Mouse (Mus musculus) hindbrain, embryonic 16.5 days (tissue): Measurements from ENCODE around the gene Zfp276. TPM values are rescaled to one million over a fixed set of nuclear protein-coding genes. Genes with fewer than 3 reads are reported as not detected.
"Not testable (repeated sequence)": the region's sequence is repeated elsewhere in the genome, so short reads cannot be mapped to it uniquely, and the experiment has no call there.

Source experiments
- ATAC-seq: fragments of 200-750 bp; cut with Nextera tagmentation; 2 replicates; pipeline ENCODE4 v1.8.0; 2017; ENCODE audit warnings: moderate TSS enrichment, moderate library complexity
- H3K27ac ChIP-seq: fragments of 300-500 bp; sonication (generic); 2 replicates; pipeline ENCODE4 v1.5.1; 2014; ENCODE audit warnings: low read depth, mild to moderate bottlenecking, control low read depth, low read length, moderate library complexity
- H3K27me3 ChIP-seq: fragments of 300-500 bp; sonication (generic); replicated peaks from 2 replicates; pipeline ENCODE4 v1.6.1; 2014; ENCODE audit warnings: low read length; ENCODE audit not compliant: control insufficient read depth, insufficient read depth
- H3K36me3 ChIP-seq: fragments of 300-500 bp; sonication (generic); 2 replicates; pipeline ENCODE4 v1.6.1; 2014; ENCODE audit warnings: mild to moderate bottlenecking, low read length, moderate library complexity, mixed read lengths; ENCODE audit not compliant: control insufficient read depth, insufficient read depth
- H3K4me1 ChIP-seq: fragments of 300-500 bp; sonication (generic); 2 replicates; pipeline ENCODE4 v1.6.1; 2014; ENCODE audit warnings: low read depth, low read length; ENCODE audit not compliant: control insufficient read depth, insufficient read depth
- H3K4me2 ChIP-seq: fragments of 300-500 bp; sonication (generic); 2 replicates; pipeline ENCODE4 v1.6.1; 2014; ENCODE audit warnings: mild to moderate bottlenecking, low read length, control low read depth, moderate library complexity
- H3K4me3 ChIP-seq: fragments of 300-500 bp; sonication (generic); 2 replicates; pipeline ENCODE4 v1.5.1; 2014; ENCODE audit warnings: mild to moderate bottlenecking, low read length, control low read depth, moderate library complexity
- H3K9ac ChIP-seq: fragments of 300-500 bp; sonication (generic); 2 replicates; pipeline ENCODE4 v1.6.1; 2014; ENCODE audit warnings: low read depth, mild to moderate bottlenecking, control low read depth, low read length, moderate library complexity
- H3K9me3 ChIP-seq: fragments of 300-500 bp; sonication (generic); 2 replicates; pipeline ENCODE4 v1.6.1; 2014; ENCODE audit warnings: mild to moderate bottlenecking, low read length, moderate library complexity; ENCODE audit not compliant: control insufficient read depth
- WGBS: fragments of 180-500 bp; shearing (Covaris S2); extraction: QIAGEN DNeasy Blood & Tissue Kit; methylation state at CpG from one replicate; pipeline ENCODE4 v1.1.7; 2014; 5-methylcytosine and 5-hydroxymethylcytosine counted together
- polyA plus RNA-seq: library from polyadenylated mRNA; unstranded; fragments of >200 nt; fragmentation: Nextera tagmentation; extraction: Ambion mirVana; gene quantifications from 2 replicates; pipeline ENCODE4 v1.2.1, GENCODE M21; 2015

Zfp276 gene
- polyA plus RNA-seq, 1 experiment from 2014 or later: 22.4 TPM

- WGBS: 76% methylated on average over 6 of the region's 6 CpGs
- no peak for ATAC-seq
- H3K4me2 ChIP-seq: peak overlapping the region; percentile 81
- H3K9ac ChIP-seq: peak overlapping the region; percentile 99
- no peaks in the 10 kb centered on the region for H3K9me3 ChIP-seq
- no peak overlapping the region for H3K27ac ChIP-seq
- peaks cover 36% of the 10 kb centered on the region for H3K36me3 ChIP-seq
- H3K27me3 ChIP-seq: no peaks in the 10 kb centered on the region
- H3K4me1 ChIP-seq: peaks cover 28% of the 10 kb centered on the region
- H3K4me3 ChIP-seq: peak overlapping the region; percentile 98
Observed at GRCm38 (mm10) chr8:123255170-123255569, 1.2 kb downstream of the Zfp276 start.

- no peak for ATAC-seq
- H3K4me3 ChIP-seq: no peak overlapping the region
- no peak overlapping the region for H3K9ac ChIP-seq
- no peak overlapping the region for H3K27ac ChIP-seq
- WGBS: 61% methylated on average over 3 of the region's 3 CpGs
- peaks cover 31% of the 10 kb centered on the region for H3K36me3 ChIP-seq
- no peak overlapping the region for H3K4me2 ChIP-seq
- H3K4me1 ChIP-seq: peaks cover 28% of the 10 kb centered on the region
- no peaks in the 10 kb centered on the region for H3K27me3 ChIP-seq
- no peaks in the 10 kb centered on the region for H3K9me3 ChIP-seq
Observed at GRCm38 (mm10) chr8:123257114-123257513, 3.1 kb downstream of the Zfp276 start.

- not testable (repeated sequence) for H3K27me3 ChIP-seq, H3K9me3 ChIP-seq, H3K4me3 ChIP-seq, H3K9ac ChIP-seq, H3K4me2 ChIP-seq, ATAC-seq, H3K27ac ChIP-seq
- WGBS: 90% methylated on average over 8 of the region's 8 CpGs
- Histone ChIP-seq H3K4me1 (peaks cover 26% of the 10 kb centered on the region), H3K36me3 (peaks cover 31% of the 10 kb centered on the region)
Observed at GRCm38 (mm10) chr8:123257593-123257992, 3.6 kb downstream of the Zfp276 start.

DNA sequence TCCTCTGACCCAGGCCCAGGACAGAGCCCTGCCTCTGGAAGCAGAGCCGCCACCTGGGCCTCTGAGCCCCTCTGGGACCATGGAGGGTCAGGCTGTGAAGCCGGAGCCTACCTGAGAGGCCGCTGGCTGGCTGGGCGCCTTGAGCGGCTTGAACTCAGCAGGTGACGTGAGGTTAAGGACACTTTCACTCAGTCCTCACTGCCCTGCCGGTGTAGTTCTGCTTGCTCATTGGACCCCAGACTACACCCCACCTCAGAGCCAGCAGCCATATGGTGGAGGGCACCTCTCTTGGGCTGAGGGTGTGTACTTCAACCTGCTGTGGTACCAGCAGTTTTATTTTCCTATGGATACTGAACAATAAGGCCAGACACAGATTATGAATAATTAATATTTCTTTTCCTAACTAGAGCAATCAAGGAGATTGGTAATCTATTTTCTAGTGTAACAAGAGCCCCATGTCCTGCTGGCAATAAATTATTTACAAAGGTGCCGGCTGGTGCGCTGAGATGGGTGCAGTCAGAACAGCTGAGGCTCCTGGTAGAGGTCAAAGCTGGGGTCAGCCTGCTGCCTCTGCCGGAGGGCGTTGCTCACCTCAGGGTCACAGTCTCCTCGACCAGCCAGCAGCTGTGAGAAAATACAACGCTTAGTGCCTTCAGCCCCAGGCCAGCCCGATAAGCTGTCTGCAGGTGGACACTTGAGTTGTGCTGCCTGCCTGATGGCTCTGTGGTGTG is 14.1 kb downstream of the Zfp276 start:
- Histone ChIP-seq H3K27me3 (no peaks in the 10 kb centered on the region), H3K36me3 (peaks cover 47% of the 10 kb centered on the region), H3K4me3 (no peak overlapping the region), H3K9ac (no peak overlapping the region), H3K4me1 (no peaks in the 10 kb centered on the region), H3K27ac (no peak overlapping the region), H3K4me2 (no peak overlapping the region), H3K9me3 (no peaks in the 10 kb centered on the region)
- WGBS: 78% methylated on average over 14 of the region's 14 CpGs
- ATAC-seq: no peak

DNA sequence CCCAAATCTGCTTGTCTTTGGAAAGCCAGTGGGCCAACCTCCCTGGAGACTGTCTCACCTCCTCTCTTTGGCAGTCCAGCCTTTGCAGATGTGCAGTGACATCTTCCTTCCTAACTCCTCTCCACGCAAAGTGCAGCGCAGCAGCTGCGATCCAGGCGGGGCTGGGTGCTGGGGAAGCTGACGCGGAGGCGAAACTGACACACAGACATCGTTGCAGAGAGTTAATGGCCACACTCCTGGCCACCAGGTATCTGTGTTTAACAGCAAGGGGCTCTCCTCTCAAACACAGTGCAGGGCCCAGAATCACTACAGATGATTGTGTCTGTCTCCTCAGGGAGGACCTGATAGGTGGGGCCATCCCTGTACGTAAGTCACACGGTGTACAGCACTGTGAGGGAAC is 17.2 kb downstream of the Zfp276 start:
- 89% methylated on average over 10 of the region's 10 CpGs for WGBS
- Histone ChIP-seq H3K27me3 (no peaks in the 10 kb centered on the region), H3K9ac (no peak overlapping the region), H3K36me3 (peaks cover 29% of the 10 kb centered on the region), H3K27ac (no peak overlapping the region), H3K4me2 (no peak overlapping the region), H3K4me3 (no peak overlapping the region), H3K9me3 (no peaks in the 10 kb centered on the region), H3K4me1 (no peaks in the 10 kb centered on the region)
- ATAC-seq: no peak

DNA sequence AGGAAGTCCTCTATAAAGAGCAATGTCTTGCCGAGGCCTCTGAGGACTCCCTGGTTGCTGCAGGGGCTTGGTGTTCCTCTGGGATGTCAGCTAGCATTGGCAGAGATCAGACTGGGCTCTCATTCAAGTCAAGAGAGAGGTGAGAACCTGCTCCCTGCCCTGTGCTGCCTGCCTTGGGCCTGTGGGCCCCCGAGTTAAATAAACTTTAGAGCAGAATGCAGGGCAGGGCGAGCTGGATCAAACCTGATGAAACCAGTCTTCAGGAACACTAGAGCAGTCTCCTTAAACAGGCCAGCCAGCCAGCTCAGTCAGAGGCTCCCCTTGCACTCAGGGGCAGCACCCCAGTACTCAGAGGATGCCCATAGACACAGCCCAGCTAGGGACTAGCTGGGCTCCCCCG is 17.9 kb downstream of the Zfp276 start:
- no peak overlapping the region for H3K4me2 ChIP-seq
- 81% methylated on average over 4 of the region's 4 CpGs for whole genome bisulfite sequencing
- no peaks in the 10 kb centered on the region for H3K4me1 ChIP-seq
- H3K27me3 ChIP-seq: no peaks in the 10 kb centered on the region
- ATAC-seq: no peak
- H3K9me3 ChIP-seq: no peaks in the 10 kb centered on the region
- H3K9ac ChIP-seq: no peak overlapping the region; the same call in 1 of the 2 replicates
- no peak overlapping the region for H3K27ac ChIP-seq
- no peak overlapping the region for H3K4me3 ChIP-seq
- H3K36me3 ChIP-seq: peaks cover 22% of the 10 kb centered on the region

GRCm38 (mm10) chr8:123274447-123274846 is 20.5 kb downstream of the Zfp276 start:
- ATAC-seq: no peak
- no peak overlapping the region for H3K4me2 ChIP-seq
- 86% methylated on average over 5 of the region's 5 CpGs for WGBS
- H3K9me3 ChIP-seq: no peaks in the 10 kb centered on the region
- peaks cover 8% of the 10 kb centered on the region for H3K36me3 ChIP-seq
- no peak overlapping the region for H3K9ac ChIP-seq
- no peaks in the 10 kb centered on the region for H3K4me1 ChIP-seq
- H3K4me3 ChIP-seq: no peak overlapping the region
- H3K27ac ChIP-seq: no peak overlapping the region
- H3K27me3 ChIP-seq: no peaks in the 10 kb centered on the region

DNA sequence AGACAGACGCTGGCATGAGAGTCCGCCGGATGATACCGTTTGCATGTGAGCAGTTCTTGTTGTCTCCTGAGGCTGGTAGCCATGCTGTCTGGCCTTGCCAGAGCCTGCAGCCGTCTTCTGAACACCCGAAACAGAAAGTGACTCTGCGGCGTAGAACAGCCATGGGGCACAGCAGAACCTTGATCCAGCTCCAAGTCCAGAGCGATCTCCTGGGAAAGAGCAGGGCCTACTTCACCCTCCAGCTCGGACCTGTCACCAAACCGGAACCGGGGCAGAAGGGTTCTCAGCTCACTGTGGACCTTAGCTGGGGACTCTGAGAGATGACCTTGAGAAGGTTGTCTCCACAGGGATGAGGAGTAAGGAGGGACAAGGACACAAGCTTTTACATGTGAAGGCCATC is 21.1 kb downstream of the Zfp276 start:
- no peak overlapping the region for H3K27ac ChIP-seq
- peaks cover 2% of the 10 kb centered on the region; the same call in 1 of the 2 replicates for H3K36me3 ChIP-seq
- H3K9ac ChIP-seq: no peak overlapping the region
- H3K27me3 ChIP-seq: no peaks in the 10 kb centered on the region
- H3K9me3 ChIP-seq: no peaks in the 10 kb centered on the region
- ATAC-seq: no peak
- H3K4me2 ChIP-seq: no peak overlapping the region
- H3K4me3 ChIP-seq: no peak overlapping the region
- no peaks in the 10 kb centered on the region for H3K4me1 ChIP-seq
- WGBS: 91% methylated on average over 12 of the region's 12 CpGs

DNA sequence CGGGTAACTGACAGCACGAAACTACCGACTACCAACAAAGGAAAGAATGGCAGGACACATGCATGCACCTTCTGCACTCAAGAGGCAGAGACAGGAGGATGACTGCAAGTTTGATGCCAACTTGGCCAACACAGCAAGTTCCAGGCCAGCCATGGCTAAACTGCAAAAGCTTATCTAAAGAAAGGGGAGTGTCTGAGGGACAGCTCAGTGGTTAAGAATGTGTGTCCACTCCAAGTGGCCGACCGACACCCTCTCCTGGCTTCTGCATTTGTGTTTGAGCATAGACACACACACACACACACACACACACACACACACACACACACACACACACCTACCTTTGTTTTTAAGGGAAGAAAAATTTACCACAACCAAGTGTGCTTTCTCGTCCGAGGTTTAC is 24.4 kb downstream of the Zfp276 start:
- no peak overlapping the region for H3K9ac ChIP-seq
- no peak overlapping the region for H3K4me2 ChIP-seq
- no peak overlapping the region for H3K4me3 ChIP-seq
- no peaks in the 10 kb centered on the region for H3K27me3 ChIP-seq
- no peak for ATAC-seq
- H3K27ac ChIP-seq: no peak overlapping the region
- H3K9me3 ChIP-seq: no peaks in the 10 kb centered on the region
- WGBS: 85% methylated on average over 7 of the region's 7 CpGs
- H3K36me3 ChIP-seq: no peaks in the 10 kb centered on the region
- no peaks in the 10 kb centered on the region for H3K4me1 ChIP-seq
